Mouse (Mus musculus) hindbrain, embryonic 14.5 days (tissue): ENCODE measurements at regions not wholly inside any gene's neighbourhood (a gene's known extent, or its start where the extent isn't known, plus 50 kb on each side); places are given as distances from the start of the nearest gene placed in this dataset.
"Not testable (repeated sequence)": the region's sequence is repeated elsewhere in the genome, so short reads cannot be mapped to it uniquely, and the experiment has no call there.

Experiments
- ATAC-seq: fragments of 200-750 bp; cut with Nextera tagmentation; 2 replicates; pipeline ENCODE4 v1.8.0; 2017; ENCODE audit warnings: moderate number of reproducible peaks, mild to moderate bottlenecking, moderate TSS enrichment, moderate library complexity; ENCODE audit not compliant: low FRiP score
- DNase-seq: peaks from one replicate; pipeline ENCODE4 v3.0.0-alpha.2; 2015; ENCODE audit warnings: low spot score
- H3K27ac ChIP-seq: fragments of 300-500 bp; sonication (generic); 2 replicates; pipeline ENCODE4 v1.5.1; 2014; ENCODE audit warnings: mild to moderate bottlenecking, moderate library complexity
- H3K27me3 ChIP-seq: fragments of 300-500 bp; sonication (generic); 2 replicates; pipeline ENCODE4 v1.6.1; 2014; ENCODE audit warnings: mild to moderate bottlenecking, low read length, mixed read lengths; ENCODE audit not compliant: control insufficient read depth, insufficient read depth
- H3K36me3 ChIP-seq: fragments of 300-500 bp; sonication (generic); replicated peaks from 2 replicates; pipeline ENCODE4 v1.6.1; 2014; ENCODE audit not compliant: control insufficient read depth, insufficient read depth
- H3K4me1 ChIP-seq: fragments of 300-500 bp; sonication (generic); replicated peaks from 2 replicates; pipeline ENCODE4 v1.6.1; 2014; ENCODE audit warnings: antibody characterized with exemption, low read length, mixed read lengths; ENCODE audit not compliant: control insufficient read depth, insufficient read depth
- H3K4me2 ChIP-seq: fragments of 300-500 bp; sonication (generic); replicated peaks from 2 replicates; pipeline ENCODE4 v1.6.1; 2014; ENCODE audit warnings: mild to moderate bottlenecking, moderate library complexity
- H3K4me3 ChIP-seq: fragments of 300-500 bp; sonication (generic); replicated peaks from 2 replicates; pipeline ENCODE4 v1.5.1; 2014; ENCODE audit warnings: mild to moderate bottlenecking, low read length
- H3K9ac ChIP-seq: fragments of 300-500 bp; sonication (generic); 2 replicates; pipeline ENCODE4 v1.6.1; 2014
- H3K9me3 ChIP-seq: fragments of 300-500 bp; sonication (generic); 2 replicates; pipeline ENCODE4 v1.6.1; 2016; ENCODE audit warnings: low read length; ENCODE audit not compliant: control insufficient read depth
- WGBS: fragments of 180-500 bp; shearing (Covaris S2); extraction: QIAGEN DNeasy Blood & Tissue Kit; methylation state at CpG from one replicate; pipeline ENCODE4 v1.1.7; 2014; 5-methylcytosine and 5-hydroxymethylcytosine counted together

- Histone ChIP-seq H3K27ac (no peak overlapping the region), H3K9me3 (no peaks in the 10 kb centered on the region), H3K4me1 (no peaks in the 10 kb centered on the region), H3K27me3 (no peaks in the 10 kb centered on the region), H3K36me3 (no peaks in the 10 kb centered on the region), H3K9ac (no peak overlapping the region), H3K4me3 (no peak overlapping the region), H3K4me2 (no peak overlapping the region)
- DNase-seq (no peak), ATAC-seq (no peak)
These were observed 385.6 kb upstream of the Htr2a start for GRCm38 (mm10) chr14:74255000-74255399.

- H3K4me3 ChIP-seq: no peak overlapping the region
- H3K9me3 ChIP-seq: no peaks in the 10 kb centered on the region
- H3K4me1 ChIP-seq: no peaks in the 10 kb centered on the region
- DNase-seq (no peak), ATAC-seq (no peak)
- H3K9ac ChIP-seq: no peak overlapping the region
- no peaks in the 10 kb centered on the region for H3K36me3 ChIP-seq
- no peak overlapping the region for H3K4me2 ChIP-seq
- no peak overlapping the region for H3K27ac ChIP-seq
- no peaks in the 10 kb centered on the region for H3K27me3 ChIP-seq
These were observed 381.2 kb upstream of the Htr2a start for GRCm38 (mm10) chr14:74259437-74259836.

GRCm38 (mm10) chr14:74267086-74267485, 373.6 kb upstream of the Htr2a start:
- no peak for ATAC-seq
- Histone ChIP-seq H3K4me2 (no peak overlapping the region), H3K36me3 (no peaks in the 10 kb centered on the region), H3K9ac (no peak overlapping the region), H3K4me1 (no peaks in the 10 kb centered on the region), H3K27ac (no peak overlapping the region), H3K9me3 (no peaks in the 10 kb centered on the region), H3K27me3 (no peaks in the 10 kb centered on the region), H3K4me3 (no peak overlapping the region)
- DNase-seq: no peak
- 45% methylated on average over 1 of the region's 1 CpGs for WGBS

GRCm38 (mm10) chr14:74294560-74294959, 346.1 kb upstream of the Htr2a start:
- no peak for DNase-seq
- no peak for ATAC-seq
- H3K27ac ChIP-seq: no peak overlapping the region
- no peak overlapping the region for H3K4me2 ChIP-seq
- no peaks in the 10 kb centered on the region for H3K27me3 ChIP-seq
- 95% methylated on average over 3 of the region's 3 CpGs for WGBS
- no peaks in the 10 kb centered on the region for H3K9me3 ChIP-seq
- H3K4me1 ChIP-seq: no peaks in the 10 kb centered on the region
- no peaks in the 10 kb centered on the region for H3K36me3 ChIP-seq
- no peak overlapping the region for H3K4me3 ChIP-seq
- no peak overlapping the region for H3K9ac ChIP-seq

GRCm38 (mm10) chr14:74304483-74304882, 336.2 kb upstream of the Htr2a start:
- Histone ChIP-seq H3K4me3 (no peak overlapping the region), H3K4me2 (no peak overlapping the region), H3K9me3 (no peaks in the 10 kb centered on the region), H3K27me3 (no peaks in the 10 kb centered on the region), H3K36me3 (no peaks in the 10 kb centered on the region), H3K27ac (no peak overlapping the region), H3K9ac (no peak overlapping the region), H3K4me1 (no peaks in the 10 kb centered on the region)
- peak; percentile 37 for DNase-seq
- peak; percentile 62; the same call in 1 of the 2 replicates for ATAC-seq
- 40% methylated on average over 3 of the region's 3 CpGs for WGBS

- no peak overlapping the region for H3K4me3 ChIP-seq
- DNase-seq: no peak
- no peaks in the 10 kb centered on the region for H3K4me1 ChIP-seq
- H3K36me3 ChIP-seq: no peaks in the 10 kb centered on the region
- no peaks in the 10 kb centered on the region for H3K27me3 ChIP-seq
- no peak overlapping the region for H3K9ac ChIP-seq
- no peaks in the 10 kb centered on the region for H3K9me3 ChIP-seq
- H3K27ac ChIP-seq: no peak overlapping the region
- H3K4me2 ChIP-seq: no peak overlapping the region
- 86% methylated on average over 16 of the region's 16 CpGs for WGBS
- no peak for ATAC-seq
These were observed 333.8 kb upstream of the Htr2a start for GRCm38 (mm10) chr14:74306717-74307307.

- not testable (repeated sequence) for ATAC-seq, H3K9ac ChIP-seq, H3K27ac ChIP-seq, H3K9me3 ChIP-seq, H3K27me3 ChIP-seq, H3K4me2 ChIP-seq, H3K4me1 ChIP-seq, DNase-seq, H3K36me3 ChIP-seq, H3K4me3 ChIP-seq
- WGBS: 84% methylated on average over 2 of the region's 2 CpGs
These were observed 331.2 kb upstream of the Htr2a start for GRCm38 (mm10) chr14:74309451-74309850.

GRCm38 (mm10) chr14:74327291-74327690, 313.3 kb upstream of the Htr2a start:
- Histone ChIP-seq H3K36me3 (no peaks in the 10 kb centered on the region), H3K4me1 (no peaks in the 10 kb centered on the region), H3K4me2 (no peak overlapping the region), H3K9me3 (no peaks in the 10 kb centered on the region), H3K9ac (no peak overlapping the region), H3K27ac (no peak overlapping the region), H3K4me3 (no peak overlapping the region), H3K27me3 (no peaks in the 10 kb centered on the region)
- 89% methylated on average over 1 of the region's 1 CpGs for WGBS
- DNase-seq (no peak), ATAC-seq (no peak)

GRCm38 (mm10) chr14:74350751-74351150, 289.9 kb upstream of the Htr2a start:
- ATAC-seq (no peak), DNase-seq (no peak)
- no peaks in the 10 kb centered on the region for H3K36me3 ChIP-seq
- H3K9ac ChIP-seq: no peak overlapping the region
- H3K27ac ChIP-seq: no peak overlapping the region
- H3K9me3 ChIP-seq: no peaks in the 10 kb centered on the region
- no peak overlapping the region for H3K4me2 ChIP-seq
- H3K27me3 ChIP-seq: no peaks in the 10 kb centered on the region
- no peak overlapping the region for H3K4me3 ChIP-seq
- H3K4me1 ChIP-seq: no peaks in the 10 kb centered on the region

GRCm38 (mm10) chr14:74352286-74352685, 288.4 kb upstream of the Htr2a start:
- Histone ChIP-seq H3K27ac (no peak overlapping the region), H3K4me3 (no peak overlapping the region), H3K4me1 (no peaks in the 10 kb centered on the region), H3K36me3 (no peaks in the 10 kb centered on the region), H3K4me2 (no peak overlapping the region), H3K9ac (no peak overlapping the region), H3K9me3 (no peaks in the 10 kb centered on the region), H3K27me3 (no peaks in the 10 kb centered on the region)
- no peak for DNase-seq
- 44% methylated on average over 1 of the region's 1 CpGs for WGBS
- no peak for ATAC-seq
